Mouse (Mus musculus) lung, adult 2 months (tissue): ENCODE results near the gene Aktip.

Experiments
- CTCF ChIP-seq: fragments of 200-500 bp; IDR thresholded peaks from 2 replicates; pipeline ENCODE4 v1.5.1; 2011; ENCODE audit warnings: mild to moderate bottlenecking, low read length, control low read depth; ENCODE audit not compliant: insufficient read depth
- POLR2A ChIP-seq: fragments of 200-500 bp; IDR thresholded peaks from 2 replicates; pipeline ENCODE4 v1.6.1; 2011; ENCODE audit warnings: low read depth, mild to moderate bottlenecking, control low read depth, low read length, borderline replicate concordance; ENCODE audit errors: extremely low read depth

GRCm38 (mm10) chr8:91196661-91197060 lies 3.1 kb downstream of the Aktip start:
- TF ChIP-seq POLR2A: no peak
- TF ChIP-seq CTCF: 0 out of 2 replicates have a peak, but pooled peaks have one; percentile 3
